Mouse (Mus musculus): ENCODE measurements around the gene Vmn1r27. TPM values are rescaled to one million over a fixed set of nuclear protein-coding genes. Genes with fewer than 3 reads are reported as not detected.

Vmn1r27 gene
- polyA plus RNA-seq (2012; rRNA removed) = not detected in 2 replicates

DNA sequence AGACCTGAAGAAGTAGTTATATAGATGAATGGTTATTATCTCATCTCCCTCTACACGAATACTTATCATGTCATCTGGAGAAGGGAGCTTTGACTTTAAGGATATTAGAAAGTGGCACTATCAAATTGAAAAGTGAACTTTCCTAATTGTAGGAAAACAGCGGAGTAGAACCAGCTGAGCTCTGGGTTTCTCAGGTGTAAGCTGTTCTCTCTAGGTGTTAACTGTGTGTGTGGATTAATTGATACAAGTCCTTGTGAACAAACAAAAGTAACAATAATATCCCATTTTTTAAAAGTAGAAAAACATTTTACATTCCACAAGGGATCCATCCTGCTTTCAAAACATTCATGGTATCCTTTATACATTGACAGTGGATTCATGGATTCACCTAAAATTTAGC, at the start of gene Vmn1r27:
Gene Vmn1r27 (minus strand): TSS at position 101 of the 400 bp plus-strand sequence.
- H3K4me3 ChIP-seq (ENCODE audit: control insufficient read depth, insufficient read depth, low read length) = no peak within 1 kb of the TSS
- no peak for TF ChIP-seq POLR2A (IDR thresholded peaks at IDR 0.05; ENCODE audit: control insufficient read depth, extremely low read depth, insufficient read depth, low read length, poor library complexity)
- no peak for TF ChIP-seq CTCF (IDR thresholded peaks at IDR 0.05; ENCODE audit: borderline replicate concordance, control insufficient read depth, extremely low read depth, insufficient read depth, low read length, poor library complexity)
- no peak for DNase-seq
- H3K27me3 ChIP-seq (ENCODE audit: control insufficient read depth, insufficient read depth, low read length) = no peaks in the 10 kb centered on the region
- 90% methylated on average over 2 of the region's 2 CpGs for WGBS
- no peaks in the 10 kb centered on the region for H3K36me3 ChIP-seq (ENCODE audit: control insufficient read depth, insufficient read depth, low read length)
- no peak within 1 kb of the TSS for H3K27ac ChIP-seq (ENCODE audit: control insufficient read depth, insufficient read depth, low read length)
- no peaks in the 10 kb centered on the region for H3K4me1 ChIP-seq (replicated peaks; ENCODE audit: control insufficient read depth, insufficient read depth, low read length)

DNA sequence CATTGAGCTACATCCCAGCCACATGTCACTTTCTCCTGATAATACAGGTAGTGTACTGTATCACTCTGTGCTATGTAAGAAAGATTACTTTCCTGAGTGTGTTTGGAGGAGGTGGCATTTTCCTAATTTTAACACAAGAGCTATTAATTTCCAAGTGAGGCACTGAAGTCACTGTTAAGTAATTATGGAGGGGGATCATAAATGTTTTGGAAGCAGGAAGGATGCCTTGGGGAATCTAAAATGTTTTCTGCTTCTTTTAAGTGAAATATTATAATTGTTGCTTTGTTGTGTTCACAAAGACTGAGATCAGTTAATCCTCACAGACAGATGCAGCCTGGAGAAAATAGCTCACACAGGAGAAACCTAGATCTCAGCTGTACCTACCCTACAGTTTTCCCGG, 43.1 kb upstream of the Vmn1r27 start, which contains the start of gene Vmn1r28:
Gene Vmn1r28 (plus strand): TSS at position 301 of the 400 bp plus-strand sequence.
- no peaks in the 10 kb centered on the region for H3K36me3 ChIP-seq (ENCODE audit: control insufficient read depth, insufficient read depth, low read length)
- no peak for TF ChIP-seq CTCF (IDR thresholded peaks at IDR 0.05; ENCODE audit: borderline replicate concordance, control insufficient read depth, extremely low read depth, insufficient read depth, low read length, poor library complexity)
- no peak for TF ChIP-seq POLR2A (IDR thresholded peaks at IDR 0.05; ENCODE audit: control insufficient read depth, extremely low read depth, insufficient read depth, low read length, poor library complexity)
- WGBS = 95% methylated on average over 1 of the region's 1 CpGs
- no peak within 1 kb of the TSS for H3K4me3 ChIP-seq (ENCODE audit: control insufficient read depth, insufficient read depth, low read length)
- H3K27me3 ChIP-seq (ENCODE audit: control insufficient read depth, insufficient read depth, low read length) = no peaks in the 10 kb centered on the region
- DNase-seq = no peak
- H3K27ac ChIP-seq (ENCODE audit: control insufficient read depth, insufficient read depth, low read length) = no peak within 1 kb of the TSS
- H3K4me1 ChIP-seq (replicated peaks; ENCODE audit: control insufficient read depth, insufficient read depth, low read length) = no peaks in the 10 kb centered on the region

DNA sequence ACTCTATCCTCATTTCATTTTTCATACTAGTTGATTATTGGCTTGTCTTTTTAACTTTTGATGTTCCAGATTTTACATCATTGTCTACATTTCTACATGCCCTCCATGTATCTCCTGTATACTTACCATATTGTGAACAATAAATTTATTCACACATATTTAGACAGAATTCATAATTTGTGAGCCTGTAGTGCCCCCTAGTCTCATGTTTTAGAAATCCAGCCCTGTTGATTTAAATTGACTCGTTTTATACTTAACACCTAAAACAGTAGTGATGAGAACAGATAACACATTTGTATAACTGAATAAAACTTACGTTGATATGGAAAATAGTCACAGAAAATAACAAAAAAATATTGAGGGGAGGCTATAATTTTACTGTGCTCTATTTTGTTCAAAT, 2.5 kb downstream of the Vmn1r27 start:
- 84% methylated on average over 2 of the region's 2 CpGs for WGBS

More for the DNA sequence above, 2.5 kb downstream of the Vmn1r27 start:
- Histone ChIP-seq H3K4me1 (replicated peaks; ENCODE audit: control insufficient read depth, insufficient read depth, low read length) (no peaks in the 10 kb centered on the region), H3K36me3 (ENCODE audit: control insufficient read depth, insufficient read depth, low read length) (no peaks in the 10 kb centered on the region), H3K4me3 (ENCODE audit: control insufficient read depth, insufficient read depth, low read length) (no peak overlapping the region), H3K27ac (ENCODE audit: control insufficient read depth, insufficient read depth, low read length) (no peak overlapping the region), H3K27me3 (ENCODE audit: control insufficient read depth, insufficient read depth, low read length) (no peaks in the 10 kb centered on the region)
- DNase-seq = no peak
- no peak for TF ChIP-seq CTCF (IDR thresholded peaks at IDR 0.05; ENCODE audit: borderline replicate concordance, control insufficient read depth, extremely low read depth, insufficient read depth, low read length, poor library complexity)
- no peak for TF ChIP-seq POLR2A (IDR thresholded peaks at IDR 0.05; ENCODE audit: control insufficient read depth, extremely low read depth, insufficient read depth, low read length, poor library complexity)

Other genes with a start within 250 kb of the Vmn1r27 start
- gene Vmn1r25, start 238.0 kb downstream of the Vmn1r27 start, polyA plus RNA-seq (2012; rRNA removed) = not detected in 2 replicates
- not detected in 2 replicates for gene Vmn1r26, start 203.7 kb downstream of the Vmn1r27 start, polyA plus RNA-seq (2012; rRNA removed)
- not detected in 2 replicates for gene Vmn1r28, start 43.2 kb upstream of the Vmn1r27 start, polyA plus RNA-seq (2012; rRNA removed)
- gene Vmn1r29, start 82.7 kb upstream of the Vmn1r27 start, polyA plus RNA-seq (2012; rRNA removed) = not detected in 2 replicates
- not detected in 2 replicates for gene Vmn1r30, start 224.6 kb upstream of the Vmn1r27 start, polyA plus RNA-seq (2012; rRNA removed)

Measured in thymus, adult 2 months (tissue).